Mouse (Mus musculus): ENCODE measurements around the gene Cactin.

GRCm38 (mm10) chr10:81322444-81322843, 1.5 kb downstream of the Cactin start:
- no peak for TF ChIP-seq CTCF (conservative IDR thresholded peaks at IDR 0.05; ENCODE audit: low read length)
- no peak for TF ChIP-seq NANOG (IDR thresholded peaks at IDR 0.05; ENCODE audit: borderline replicate concordance, low read length)
- no peak for TF ChIP-seq POU5F1 (IDR thresholded peaks at IDR 0.05; ENCODE audit: borderline replicate concordance, low read length)

All from E14TG2a.4 (cell line).